Mouse (Mus musculus) neutrophil, adult 59 days (primary cell): ENCODE data around the gene Acbd5. TPM values are rescaled to one million over a fixed set of nuclear protein-coding genes. Genes with fewer than 3 reads are reported as not detected.

Experiments
- total RNA-seq, 2 experiments: library from RNA; stranded (reverse); gene quantifications; 1 replicate in 1 of 2; 2 replicates in 1 of 2; pipeline ENCODE4 v1.2.4; 2023

The Acbd5 gene
- total RNA-seq, result 10 to 100 TPM; 26.4 to 39.0 TPM

GRCm38 (mm10) chr2:23067552-23068369 lies at the start of gene Acbd5:
TSS of gene Acbd5 (plus strand) at chr2:23068167.

GRCm38 (mm10) chr2:23040001-23040646 lies 27.8 kb upstream of the Acbd5 start, which contains the start of gene Abi1:
TSS of gene Abi1 (minus strand) at chr2:23040241.

GRCm38 (mm10) chr2:23155777-23156607 lies 88.0 kb downstream of the Acbd5 start, which contains the start of the genes Mastl and Yme1l1:
TSS of gene Mastl (minus strand) at chr2:23156024.
TSS of gene Yme1l1 (plus strand) at chr2:23156369.

Other genes with a start within 250 kb of the Acbd5 start
- gene Pdss1, start 172.6 kb upstream of the Acbd5 start, total RNA-seq, result 10 to 100 TPM in 1 of 2 experiments, 1 to 10 TPM in 1; 8.9 to 10.9 TPM
- gene Abi1, start 27.9 kb upstream of the Acbd5 start, total RNA-seq, result 100 to 1,000 TPM; 148 to 156 TPM
- 1 to 10 TPM; 7.4 to 8.1 TPM for gene Mastl, start 87.9 kb downstream of the Acbd5 start, total RNA-seq
- gene Yme1l1, start 88.2 kb downstream of the Acbd5 start, total RNA-seq, result 100 to 1,000 TPM in 1 of 2 experiments, 10 to 100 TPM in 1; 90.1 to 104 TPM
- gene 4931423N10Rik, start 139.3 kb downstream of the Acbd5 start, total RNA-seq, result not detected